Mouse (Mus musculus): Measurements from ENCODE around the gene Htra1.

Htra1 gene

DNA sequence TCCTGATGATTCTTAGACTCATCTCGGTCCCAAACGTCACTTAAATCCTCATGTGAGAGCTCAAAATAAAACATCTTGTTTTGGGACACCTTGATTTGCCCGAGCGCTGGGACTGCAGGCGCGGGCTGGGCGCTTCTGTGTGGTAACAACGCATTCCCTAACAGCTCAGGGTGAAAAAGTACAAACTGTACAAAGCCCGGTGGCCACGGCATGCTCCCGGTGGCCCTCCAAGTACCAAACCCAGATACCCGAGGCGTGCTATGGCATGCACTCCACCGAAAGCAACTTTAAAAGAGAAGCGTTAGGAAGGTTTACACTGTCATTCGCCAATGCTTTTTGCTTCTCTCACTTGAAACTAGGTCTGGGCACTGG lies 504 bp upstream of the Htra1 start:
- no peak for DNase-seq (ENCODE audit: low read depth)

DNA sequence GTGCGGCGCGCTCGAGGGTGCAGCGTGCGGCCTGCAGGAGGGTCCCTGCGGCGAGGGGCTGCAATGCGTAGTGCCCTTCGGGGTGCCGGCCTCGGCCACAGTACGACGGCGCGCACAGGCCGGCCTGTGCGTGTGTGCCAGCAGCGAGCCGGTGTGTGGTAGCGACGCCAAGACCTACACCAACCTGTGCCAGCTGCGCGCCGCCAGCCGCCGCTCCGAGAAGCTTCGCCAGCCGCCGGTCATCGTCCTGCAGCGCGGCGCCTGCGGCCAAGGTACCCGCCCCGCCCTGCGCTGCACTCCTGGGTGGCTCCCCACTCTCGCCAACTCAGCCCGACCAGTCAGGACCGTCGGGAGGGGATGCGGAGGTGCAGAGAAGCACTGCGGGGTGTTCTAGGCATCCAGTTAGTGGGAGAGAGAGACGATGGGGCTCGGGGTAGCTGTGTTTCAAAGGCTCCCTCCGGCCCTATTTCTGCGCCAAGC lies 601 bp downstream of the Htra1 start:
- no peak for DNase-seq (ENCODE audit: low read depth)

DNA sequence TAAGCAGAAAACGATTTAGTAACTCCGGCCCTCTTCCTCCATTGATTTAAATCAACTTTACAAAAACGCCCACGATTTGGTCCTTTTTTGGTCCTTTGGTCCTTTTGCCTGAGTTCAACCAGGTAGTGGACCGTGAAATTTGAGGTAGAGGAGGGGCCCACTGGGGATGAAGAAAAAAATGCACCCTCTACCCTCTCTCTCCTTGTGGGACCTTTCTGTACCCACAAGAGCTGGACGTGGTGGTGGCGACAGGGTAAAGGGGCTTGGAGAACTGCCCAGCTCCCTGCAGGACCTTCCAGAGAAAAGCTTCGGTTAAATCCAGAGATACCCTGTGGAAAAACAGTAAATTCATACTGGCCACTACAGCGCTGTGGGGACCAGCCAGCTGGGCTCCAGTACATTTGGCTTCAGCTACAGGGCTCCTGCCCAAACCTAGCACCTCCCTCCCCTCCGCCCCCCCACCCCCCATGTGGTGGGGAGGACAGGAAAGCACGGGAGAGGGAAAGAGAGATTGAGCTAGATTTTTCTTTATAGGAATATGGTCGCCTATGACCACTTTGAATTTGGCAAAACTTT lies 1.4 kb downstream of the Htra1 start:
- no peak for DNase-seq (ENCODE audit: low read depth)

DNA sequence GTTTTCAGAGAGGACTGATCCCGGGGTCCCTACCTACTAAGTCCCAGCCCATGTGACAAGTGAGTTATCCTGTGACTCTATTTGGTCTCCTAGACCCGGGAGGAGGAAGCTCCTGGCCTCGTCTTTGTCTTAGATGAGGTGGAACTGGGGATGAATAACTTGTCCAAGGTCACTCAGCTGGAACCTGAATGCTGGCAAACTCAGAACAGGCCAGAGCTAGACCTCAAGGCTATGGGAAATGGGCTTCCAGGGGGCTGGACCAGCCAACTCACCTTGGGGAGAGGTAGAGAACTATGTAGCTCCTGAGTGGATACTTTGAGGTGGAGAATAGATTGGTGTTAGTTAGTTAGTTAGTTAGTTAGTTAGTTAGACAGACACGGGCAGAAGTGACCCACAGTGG lies 2.1 kb downstream of the Htra1 start:
- no peak for DNase-seq (ENCODE audit: low read depth)

DNA sequence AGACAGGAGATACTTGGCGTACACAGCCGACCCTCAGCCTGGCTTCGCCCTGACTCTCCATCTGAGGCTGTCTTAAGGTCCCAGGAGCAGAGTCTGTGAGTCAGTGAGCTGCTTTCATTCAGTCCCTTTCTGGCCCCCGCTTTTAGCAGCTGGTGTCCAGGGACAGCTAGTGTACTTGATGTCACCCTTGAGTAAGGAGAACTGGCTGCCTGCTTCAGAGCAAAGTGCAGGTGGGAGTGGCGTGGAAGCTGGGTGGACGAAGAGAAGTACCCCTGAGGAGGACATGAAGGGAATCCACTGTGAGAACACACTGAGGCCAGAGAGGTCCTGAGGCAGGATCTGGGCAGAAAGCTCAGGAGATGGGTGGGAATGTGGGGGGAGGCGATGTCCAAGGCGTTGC lies 3.0 kb downstream of the Htra1 start:
- no peak for DNase-seq (ENCODE audit: low read depth)

DNA sequence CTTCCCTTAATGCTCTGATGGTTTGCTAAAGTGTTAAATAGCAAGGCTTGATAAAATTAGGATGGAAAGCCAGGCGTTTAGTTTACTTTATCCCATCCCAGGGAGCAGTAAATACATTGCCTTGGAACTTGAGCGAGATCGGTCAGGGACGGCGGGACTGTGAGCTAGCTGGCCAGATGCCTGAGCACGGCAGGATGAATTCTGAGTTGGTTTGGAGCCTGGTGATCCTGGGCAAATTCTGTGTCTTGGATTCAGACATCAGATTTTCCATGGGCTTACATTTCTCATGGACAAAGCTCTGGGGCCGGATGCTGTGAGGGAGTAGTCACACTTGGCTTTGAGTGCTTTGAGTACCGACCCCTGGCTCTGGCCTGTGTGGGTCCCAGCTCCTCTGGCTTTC lies 4.8 kb downstream of the Htra1 start:
- no peak for DNase-seq (ENCODE audit: low read depth)

DNA sequence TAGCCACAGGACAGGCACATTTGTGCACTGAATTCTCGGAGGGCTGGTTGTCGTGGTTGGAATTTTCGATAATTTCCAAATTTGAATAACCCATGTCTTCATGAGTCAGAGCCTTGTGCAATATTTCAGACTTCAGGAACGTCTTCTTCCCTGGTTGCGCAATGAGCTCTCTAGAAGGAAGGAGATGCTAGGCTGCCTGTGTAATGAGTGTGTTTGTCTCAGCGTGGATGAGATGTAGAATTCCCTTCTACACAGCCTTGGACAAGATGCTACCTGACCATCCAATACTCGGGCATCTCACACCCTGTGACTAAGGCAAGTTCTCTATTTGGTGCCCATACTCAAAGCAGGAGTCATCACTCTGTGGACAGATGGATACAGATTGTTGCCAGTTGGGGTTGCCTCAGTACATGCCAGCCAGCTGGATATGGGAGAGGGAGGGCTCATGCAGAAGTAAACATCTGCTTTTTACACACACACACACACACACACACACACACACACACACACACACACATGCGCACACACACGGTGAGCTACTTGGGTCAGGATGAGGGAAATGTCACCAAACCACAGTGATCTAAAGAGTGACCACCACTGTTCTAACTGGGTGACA lies 7.5 kb downstream of the Htra1 start:
- peak; percentile 83 for DNase-seq (ENCODE audit: low read depth)

DNA sequence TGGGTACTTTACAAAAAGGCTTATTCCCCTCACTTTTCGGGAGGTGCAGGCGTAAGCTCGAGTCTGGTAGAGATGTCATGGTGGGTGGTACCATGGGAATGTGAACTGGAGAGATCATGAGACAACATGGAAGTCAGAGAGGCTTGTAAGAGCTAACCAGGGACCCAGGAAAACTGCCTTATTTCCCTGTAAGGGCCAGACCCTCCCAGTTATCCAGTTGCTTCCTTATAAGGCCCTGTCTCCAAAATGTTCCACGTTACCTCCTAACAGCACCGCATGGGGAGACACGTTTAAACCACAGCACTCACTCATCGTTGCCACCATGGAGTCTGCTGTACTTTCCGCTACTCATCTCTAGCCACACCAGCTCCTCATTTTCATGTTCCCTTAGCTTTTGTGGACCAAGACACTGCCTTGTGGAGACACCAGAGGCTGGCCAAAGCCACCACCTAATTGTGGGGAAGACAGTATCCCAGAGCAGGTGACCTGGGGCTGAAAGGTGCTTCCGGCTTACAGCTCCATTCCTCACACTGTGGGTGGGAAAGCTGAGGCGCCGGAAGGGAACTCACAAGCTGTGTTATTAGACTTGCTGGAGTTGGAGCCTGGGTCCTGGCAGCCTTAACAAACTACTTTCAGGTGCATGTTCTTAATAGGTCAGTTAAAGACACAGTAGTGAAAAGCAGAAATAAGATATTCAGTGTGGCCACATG lies 9.0 kb downstream of the Htra1 start:
- no peak for DNase-seq (ENCODE audit: low read depth)

DNA sequence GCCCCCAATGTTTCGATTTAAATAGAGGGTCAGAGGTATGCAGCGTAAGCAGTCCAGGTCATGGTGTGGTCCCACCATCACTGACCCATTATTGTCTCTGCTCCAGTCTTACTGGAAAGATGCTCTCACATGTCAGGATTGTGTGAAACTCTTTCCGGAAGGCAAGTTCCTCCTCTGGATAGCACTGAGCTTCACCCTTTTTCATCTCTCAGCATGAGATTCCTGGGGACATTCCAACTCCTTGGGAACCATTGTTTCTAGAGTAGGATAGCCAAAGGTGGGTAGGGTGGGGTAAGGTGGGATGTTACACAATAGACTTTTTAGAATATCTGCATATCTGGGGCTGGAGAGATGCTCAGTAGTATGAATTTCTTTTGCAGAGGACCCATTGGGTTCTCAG lies 9.8 kb downstream of the Htra1 start:
- DNase-seq (ENCODE audit: low read depth) = no peak

DNA sequence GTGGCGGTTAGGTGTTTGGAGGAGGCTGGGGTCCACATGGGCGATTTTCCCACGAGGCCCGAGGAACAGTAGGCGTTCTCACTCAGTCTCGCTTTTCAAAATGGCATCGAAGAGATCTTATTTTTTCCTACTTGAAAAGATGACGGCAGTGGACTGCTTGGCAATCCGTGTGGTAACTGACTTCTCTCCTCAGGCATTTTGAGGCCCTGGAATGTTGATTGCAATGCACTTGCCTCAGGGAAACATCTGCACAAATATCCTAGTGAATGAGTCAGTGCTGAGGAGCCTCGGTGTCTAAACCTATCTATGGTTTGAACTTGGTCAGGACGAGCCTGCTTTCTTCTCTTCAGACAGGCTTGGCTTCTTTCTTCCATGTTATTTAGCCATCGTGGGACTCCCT lies 10.4 kb downstream of the Htra1 start:
- DNase-seq (ENCODE audit: low read depth) = no peak

DNA sequence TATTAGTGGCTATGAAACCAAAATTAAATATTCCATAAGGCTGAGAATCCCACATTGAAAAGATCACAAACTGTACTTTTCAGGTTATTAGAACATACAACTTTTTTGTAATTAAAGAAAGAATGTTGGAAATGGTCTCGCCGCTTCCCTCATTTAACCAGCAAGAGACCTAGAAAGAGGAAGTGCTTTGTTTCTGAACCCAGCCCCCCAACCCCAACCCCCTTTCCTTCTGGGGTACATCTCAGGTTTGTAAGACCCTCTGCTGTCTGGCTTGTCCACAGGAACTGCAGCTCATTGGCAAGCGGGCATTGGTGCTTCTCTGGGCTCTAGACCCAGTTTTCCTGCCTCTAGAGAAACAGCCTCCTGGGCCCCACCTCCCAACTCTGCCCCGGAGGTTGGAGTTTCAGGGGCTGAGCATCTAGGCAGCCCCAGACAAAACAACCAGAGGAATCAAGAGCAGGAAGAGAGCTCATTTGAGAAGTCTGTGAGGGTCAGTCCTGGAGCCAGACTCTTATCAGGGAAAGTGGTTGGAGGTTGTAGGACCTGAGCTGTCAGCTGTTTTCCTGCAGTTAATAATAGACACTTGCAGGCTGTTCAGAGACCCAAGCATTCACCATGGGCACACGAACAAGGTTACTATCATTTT lies 12.8 kb downstream of the Htra1 start:
- DNase-seq (ENCODE audit: low read depth) = peak; percentile 26

DNA sequence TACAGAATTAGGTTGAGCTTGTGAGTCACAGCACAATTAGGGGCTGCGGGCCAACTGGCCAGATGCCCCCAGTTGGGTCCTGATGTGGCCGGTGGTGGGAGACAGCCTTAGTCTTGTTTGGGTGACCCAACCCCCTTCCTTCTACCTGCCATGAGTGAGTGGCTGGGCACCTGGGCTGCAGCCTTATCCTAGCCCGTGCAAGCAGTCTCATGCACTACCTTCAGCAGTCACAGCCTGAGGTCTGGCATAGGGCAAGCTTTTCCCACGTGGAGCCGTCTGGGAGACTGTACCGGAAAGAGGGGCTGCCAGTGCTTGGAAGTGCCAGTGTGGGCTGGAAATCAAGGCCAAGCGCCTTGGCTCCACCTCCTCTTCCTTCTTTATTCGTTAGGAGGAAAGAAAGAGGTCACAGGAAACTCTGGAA lies 13.4 kb downstream of the Htra1 start:
- DNase-seq (ENCODE audit: low read depth) = no peak

DNA sequence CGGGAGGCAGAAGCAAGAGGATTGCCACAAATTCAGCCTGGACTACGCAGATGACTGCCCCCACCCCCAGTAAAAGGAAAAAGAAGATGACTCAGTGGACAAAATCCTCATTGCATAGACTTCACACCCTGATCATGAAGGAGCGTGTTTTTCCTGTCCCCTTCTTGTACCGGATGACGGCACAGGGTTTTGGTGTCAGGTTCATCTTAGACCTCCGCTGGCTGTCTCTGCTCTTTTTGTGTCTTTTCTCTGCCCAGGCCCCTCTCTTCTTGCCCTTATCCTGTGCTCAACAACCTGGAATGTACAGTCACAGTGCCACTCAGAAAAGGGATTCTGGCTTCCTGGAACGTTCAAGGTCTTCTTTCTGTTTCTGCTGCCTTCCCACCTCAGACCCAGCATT lies 14.6 kb downstream of the Htra1 start:
- no peak for DNase-seq (ENCODE audit: low read depth)

DNA sequence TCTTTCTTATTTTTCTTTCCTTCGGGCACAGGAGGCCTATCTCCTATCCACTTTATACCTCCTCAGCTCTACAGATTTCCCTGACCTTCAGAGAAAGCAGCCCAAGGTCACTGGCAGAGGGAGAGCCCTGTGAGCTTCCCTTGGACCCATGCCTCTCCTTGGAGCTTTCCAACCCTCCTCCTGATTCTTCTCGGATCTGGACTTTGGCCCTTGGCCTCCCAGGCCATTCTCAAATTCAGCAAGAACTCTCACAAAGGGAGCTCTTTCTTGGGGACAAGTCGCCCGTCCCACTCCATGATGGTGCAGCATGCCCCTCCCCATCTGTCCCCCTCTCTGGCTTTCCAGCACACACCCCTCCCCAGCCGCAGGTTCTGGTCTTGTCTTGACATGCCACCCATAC lies 15.1 kb downstream of the Htra1 start:
- DNase-seq (ENCODE audit: low read depth) = no peak

DNA sequence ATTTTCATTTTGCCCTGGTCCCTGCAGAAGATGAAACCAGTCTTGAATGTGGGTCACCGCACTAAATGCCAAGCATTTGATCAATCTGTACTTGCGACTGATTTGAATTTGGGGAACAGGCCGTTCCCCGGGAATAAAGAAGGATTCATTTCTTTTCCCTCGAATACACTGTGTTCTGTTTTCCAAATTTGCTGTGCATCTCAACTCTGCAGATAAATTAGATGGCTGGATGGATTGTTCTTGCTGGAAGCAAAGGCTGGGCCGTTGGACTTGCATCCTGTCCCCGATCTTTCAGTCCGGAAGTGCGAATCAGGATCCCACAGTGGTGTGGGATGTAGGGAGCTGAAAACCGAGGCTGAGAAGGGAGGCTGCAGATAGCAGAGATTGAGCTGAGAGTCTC lies 17.5 kb downstream of the Htra1 start:
- DNase-seq (ENCODE audit: low read depth) = no peak

DNA sequence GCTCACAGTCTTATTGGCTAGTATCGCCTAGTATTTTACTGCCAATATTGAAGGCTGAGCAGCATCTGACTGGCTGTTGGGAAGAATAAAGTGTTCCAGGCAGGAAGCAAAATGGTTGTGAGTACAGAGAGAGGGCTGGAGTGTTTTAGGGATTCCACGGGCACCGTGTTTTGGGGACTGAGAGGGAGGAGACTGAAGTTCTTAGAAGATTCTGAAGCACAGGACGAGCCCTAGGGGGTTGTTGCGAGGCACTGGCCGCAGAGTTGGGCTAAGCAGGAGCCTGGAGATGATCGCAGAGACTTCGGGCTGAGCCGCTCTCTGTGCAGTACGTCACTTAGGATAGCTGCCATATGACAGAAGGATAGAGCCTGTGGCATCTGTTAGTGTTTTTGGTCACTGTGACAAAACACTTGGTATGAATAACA lies 18.3 kb downstream of the Htra1 start:
- DNase-seq (ENCODE audit: low read depth) = no peak

DNA sequence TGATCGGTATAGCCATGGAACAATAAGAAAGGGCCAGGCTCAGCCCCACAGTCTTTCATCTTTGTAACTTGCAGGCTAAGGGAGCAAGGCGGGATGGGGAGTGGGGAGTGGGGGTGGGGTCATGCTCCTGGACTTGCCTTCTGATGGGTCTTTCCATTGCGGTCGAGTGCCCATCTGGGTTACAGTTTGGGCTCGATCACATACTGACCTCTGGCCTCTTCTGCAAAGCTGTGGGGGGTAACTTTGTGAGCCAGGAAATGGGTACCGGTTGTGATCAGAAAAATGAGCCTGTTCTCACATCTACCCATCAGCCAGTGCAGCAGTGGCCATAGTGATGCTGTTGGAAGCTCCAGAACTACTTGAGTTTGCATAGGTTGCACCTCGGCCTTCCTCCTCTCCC lies 22.6 kb downstream of the Htra1 start:
- no peak for DNase-seq (ENCODE audit: low read depth)

DNA sequence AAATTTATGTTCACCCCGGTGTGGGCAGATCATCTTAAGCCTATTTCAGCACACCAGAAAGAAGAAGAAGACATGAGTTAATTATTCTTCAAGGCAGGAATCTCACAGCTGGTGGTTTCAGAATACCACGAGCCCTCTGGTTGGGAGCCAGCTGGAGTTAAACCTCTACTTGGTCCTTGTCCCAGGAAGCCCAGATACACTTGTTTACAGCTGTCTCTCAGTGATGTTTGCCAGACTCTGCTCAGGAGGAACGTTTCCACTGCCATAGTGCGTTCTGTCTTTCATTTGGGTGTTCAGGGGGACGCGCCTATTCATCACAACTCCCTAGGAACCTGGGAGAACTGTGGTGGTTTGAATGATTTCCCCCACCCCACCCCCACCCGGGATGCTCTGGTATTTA lies 24.0 kb downstream of the Htra1 start:
- DNase-seq (ENCODE audit: low read depth) = no peak

DNA sequence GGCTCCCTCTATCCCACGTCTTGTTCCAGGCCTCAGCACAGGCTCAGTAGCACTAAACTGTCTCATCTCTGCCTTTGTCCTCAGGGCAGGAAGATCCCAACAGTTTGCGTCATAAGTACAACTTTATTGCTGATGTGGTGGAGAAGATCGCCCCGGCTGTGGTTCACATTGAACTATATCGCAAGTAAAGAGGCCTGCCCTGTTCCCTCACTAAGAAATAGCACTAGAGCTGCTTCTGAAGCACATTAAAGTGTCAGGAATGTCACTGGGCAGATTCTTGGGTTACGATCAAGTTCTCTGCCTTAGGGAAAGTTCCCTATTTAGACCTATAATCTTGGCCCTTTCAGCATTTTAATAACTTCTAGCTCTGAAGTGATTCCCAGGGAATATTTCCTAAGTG lies 25.5 kb downstream of the Htra1 start:
- no peak for DNase-seq (ENCODE audit: low read depth)

DNA sequence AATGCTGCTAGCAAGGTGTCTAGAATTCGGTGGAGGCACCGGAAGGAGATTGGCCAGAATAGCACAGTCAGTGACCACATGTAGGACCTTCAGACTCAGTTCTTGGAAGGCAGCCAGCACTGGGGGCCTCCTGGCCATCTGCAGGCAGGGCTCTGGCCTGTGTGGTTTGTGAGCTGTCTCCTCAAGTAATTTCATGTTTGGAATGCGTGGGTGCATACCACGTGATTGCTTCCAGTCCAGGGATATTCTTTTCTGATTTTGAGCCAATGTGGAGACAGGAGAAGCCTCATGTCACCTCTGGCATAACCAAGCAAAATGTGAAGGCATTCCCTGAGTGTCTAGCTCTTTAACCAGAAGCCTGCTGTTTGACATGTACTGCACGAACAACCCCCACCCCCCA lies 28.8 kb downstream of the Htra1 start:
- DNase-seq (ENCODE audit: low read depth) = peak; percentile 89

DNA sequence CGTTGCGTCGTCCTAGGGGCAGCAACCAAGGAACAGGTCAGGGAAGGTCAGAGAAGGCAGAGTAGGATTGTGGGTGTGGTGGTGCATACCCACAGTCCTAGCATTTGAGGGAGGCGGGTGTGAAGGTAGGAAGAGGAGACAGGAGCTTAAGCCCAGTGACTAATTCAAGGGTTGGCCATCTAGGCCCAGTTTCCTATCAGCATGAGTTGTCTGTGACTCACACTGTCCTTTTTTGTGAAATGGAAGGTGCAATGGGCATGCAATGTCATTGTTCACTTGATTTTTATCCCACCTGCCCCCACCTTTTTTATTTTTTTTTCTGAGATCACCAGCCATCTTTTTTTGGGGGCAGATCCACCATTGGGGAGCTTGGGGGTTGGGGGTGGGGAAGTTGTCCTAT lies 29.5 kb downstream of the Htra1 start:
- DNase-seq (ENCODE audit: low read depth) = peak; percentile 84

DNA sequence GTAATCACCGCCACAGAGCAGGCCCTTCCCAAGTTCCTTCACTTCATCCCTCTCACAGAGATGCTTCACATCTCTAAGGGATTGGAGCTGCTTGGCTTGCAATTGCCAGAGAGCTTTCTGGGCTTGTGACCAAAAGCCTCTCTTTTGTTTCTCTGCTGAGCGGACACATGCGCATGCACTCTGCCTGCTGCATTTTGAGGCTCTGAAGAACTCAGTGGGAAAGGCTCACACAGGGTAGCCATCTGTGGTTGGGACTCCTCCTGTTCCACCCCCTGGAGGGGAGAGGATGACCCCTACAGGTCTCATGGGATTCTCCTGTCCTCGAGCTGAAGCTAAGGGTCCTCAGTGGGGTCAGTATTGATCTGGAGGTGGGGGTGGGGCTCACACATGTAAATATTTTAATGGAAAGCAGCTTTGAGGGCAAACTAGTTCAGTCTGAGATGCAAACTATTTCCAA lies 30.0 kb downstream of the Htra1 start:
- DNase-seq (ENCODE audit: low read depth) = no peak

DNA sequence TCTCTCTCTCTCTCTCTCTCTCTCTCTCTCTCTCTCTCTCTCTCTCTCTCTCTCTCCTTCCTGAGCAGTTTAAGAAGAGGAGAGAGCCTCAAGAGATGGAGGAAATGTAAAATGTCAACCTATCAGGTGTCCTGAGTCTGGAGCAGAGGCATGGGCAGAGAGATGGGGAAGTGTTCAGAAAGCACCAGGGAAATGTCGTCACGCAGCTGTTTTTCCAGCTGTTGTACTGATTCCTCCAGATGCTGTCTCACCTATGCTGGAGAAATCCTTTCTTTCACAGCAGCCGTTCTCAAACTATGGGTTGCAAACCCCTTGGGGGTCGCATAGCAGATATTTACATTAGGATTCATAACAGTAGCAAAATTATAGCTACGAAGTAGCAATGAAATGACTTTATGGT lies 30.5 kb downstream of the Htra1 start:
- DNase-seq (ENCODE audit: low read depth) = no peak
